Mouse (Mus musculus) stomach, embryonic 14.5 days (tissue): ENCODE measurements at regions not wholly inside any gene's neighbourhood (a gene's known extent, or its start where the extent isn't known, plus 50 kb on each side); places are given as distances from the start of the nearest gene placed in this dataset.

Experiments
- ATAC-seq: fragments of 200-750 bp; cut with Nextera tagmentation; 2 replicates; pipeline ENCODE4 v1.8.0; 2017; ENCODE audit warnings: low read depth, moderate TSS enrichment; ENCODE audit not compliant: insufficient number of reproducible peaks, insufficient read depth, low FRiP score
- H3K27ac ChIP-seq: fragments of 300-500 bp; sonication (generic); 2 replicates; pipeline ENCODE4 v1.5.1; 2014; ENCODE audit warnings: mild to moderate bottlenecking, low read length, moderate library complexity, mixed read lengths
- H3K27me3 ChIP-seq: fragments of 300-500 bp; sonication (generic); 2 replicates; pipeline ENCODE4 v1.6.1; 2014; ENCODE audit warnings: low read length, control low read depth, mixed read lengths; ENCODE audit not compliant: control insufficient read depth, insufficient read depth
- H3K36me3 ChIP-seq: fragments of 300-500 bp; sonication (generic); 2 replicates; pipeline ENCODE4 v1.6.1; 2014; ENCODE audit warnings: mild to moderate bottlenecking, control low read depth, low read length, moderate library complexity, mixed read lengths; ENCODE audit not compliant: control insufficient read depth, insufficient read depth
- H3K4me1 ChIP-seq: fragments of 300-500 bp; sonication (generic); 2 replicates; pipeline ENCODE4 v1.6.1; 2014; ENCODE audit warnings: low read length, control low read depth, mixed read lengths; ENCODE audit not compliant: control insufficient read depth, insufficient read depth
- H3K4me2 ChIP-seq: fragments of 300-500 bp; sonication (generic); replicated peaks from 2 replicates; pipeline ENCODE4 v1.6.1; 2014; ENCODE audit warnings: low read depth, low read length, control low read depth
- H3K4me3 ChIP-seq: fragments of 300-500 bp; sonication (generic); 2 replicates; pipeline ENCODE4 v1.5.1; 2014; ENCODE audit warnings: low read depth, low read length, control low read depth
- H3K9ac ChIP-seq: fragments of 300-500 bp; sonication (generic); replicated peaks from 2 replicates; pipeline ENCODE4 v1.6.1; 2014; ENCODE audit warnings: low read depth, mild to moderate bottlenecking, control low read depth, low read length, moderate library complexity, mixed read lengths
- H3K9me3 ChIP-seq: fragments of 300-500 bp; sonication (generic); 2 replicates; pipeline ENCODE4 v1.6.1; 2016; ENCODE audit warnings: low read depth, low read length, control low read depth; ENCODE audit not compliant: control insufficient read depth
- WGBS: fragments of 180-500 bp; shearing (Covaris S2); extraction: QIAGEN DNeasy Blood & Tissue Kit; methylation state at CpG from one replicate; pipeline ENCODE4 v1.1.7; 2014; 5-methylcytosine and 5-hydroxymethylcytosine counted together

DNA sequence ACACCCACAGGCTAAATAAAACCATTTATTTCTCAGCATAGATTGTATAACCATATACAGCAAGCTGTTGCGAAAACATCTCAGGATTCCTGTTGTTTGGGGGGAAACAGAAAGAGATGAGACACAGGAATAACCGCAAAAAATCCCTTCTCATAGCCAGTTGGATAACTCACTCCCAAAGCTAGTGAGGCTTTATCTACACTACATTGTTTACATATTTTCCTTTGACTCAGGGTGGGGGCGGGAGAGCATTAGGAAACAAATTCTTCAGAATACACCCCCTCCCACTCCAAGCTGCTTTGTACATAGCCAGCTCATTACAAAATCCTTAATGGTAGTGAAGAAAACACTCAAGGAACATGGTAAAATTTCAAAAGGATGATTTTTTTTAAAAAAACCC lies 170.1 kb upstream of the Adamts9 start:
- Histone ChIP-seq H3K27ac (no peak overlapping the region), H3K4me2 (no peak overlapping the region), H3K27me3 (no peaks in the 10 kb centered on the region), H3K9ac (no peak overlapping the region), H3K4me1 (no peaks in the 10 kb centered on the region), H3K9me3 (no peaks in the 10 kb centered on the region), H3K4me3 (no peak overlapping the region), H3K36me3 (no peaks in the 10 kb centered on the region)
- WGBS = 80% methylated on average over 3 of the region's 3 CpGs
- ATAC-seq = no peak

- 64% methylated on average over 5 of the region's 5 CpGs for WGBS
- no peaks in the 10 kb centered on the region for H3K36me3 ChIP-seq
- H3K27ac ChIP-seq = no peak overlapping the region
- no peak overlapping the region for H3K4me2 ChIP-seq
- no peaks in the 10 kb centered on the region; the same call in 1 of the 2 replicates for H3K4me1 ChIP-seq
- H3K4me3 ChIP-seq = no peak overlapping the region
- H3K9me3 ChIP-seq = no peaks in the 10 kb centered on the region
- H3K9ac ChIP-seq = no peak overlapping the region
- H3K27me3 ChIP-seq = no peaks in the 10 kb centered on the region
- no peak for ATAC-seq
Observed at GRCm38 (mm10) chr6:93094730-93095360, 151.6 kb upstream of the Adamts9 start.

DNA sequence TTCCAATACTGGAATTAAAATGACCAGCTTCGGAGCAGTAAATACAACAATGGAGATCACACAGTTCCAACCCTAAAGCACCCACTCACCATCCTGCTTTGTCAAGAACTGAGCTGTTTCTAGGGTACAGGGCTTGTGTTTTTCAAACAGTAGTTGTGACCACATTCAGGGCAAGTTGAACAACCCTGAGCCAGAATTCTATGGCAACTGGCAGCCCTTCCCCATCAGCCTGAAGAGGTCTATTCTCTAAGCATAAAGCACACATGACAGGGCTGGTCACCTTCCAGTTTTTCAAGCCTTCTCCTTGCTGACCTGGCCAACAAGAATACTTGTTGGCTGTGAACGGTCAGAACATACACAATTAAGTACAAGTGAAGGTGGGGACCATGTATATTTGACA lies 150.5 kb upstream of the Adamts9 start:
- Histone ChIP-seq H3K4me2 (no peak overlapping the region), H3K27me3 (no peaks in the 10 kb centered on the region), H3K4me1 (no peaks in the 10 kb centered on the region; the same call in 1 of the 2 replicates), H3K9me3 (no peaks in the 10 kb centered on the region), H3K4me3 (no peak overlapping the region), H3K9ac (no peak overlapping the region), H3K27ac (no peak overlapping the region), H3K36me3 (no peaks in the 10 kb centered on the region)
- 81% methylated on average over 2 of the region's 2 CpGs for WGBS
- ATAC-seq = no peak

GRCm38 (mm10) chr6:93087329-93087728 lies 144.0 kb upstream of the Adamts9 start:
- Histone ChIP-seq H3K4me1 (peaks cover 6% of the 10 kb centered on the region; the same call in 1 of the 2 replicates), H3K4me3 (no peak overlapping the region), H3K27me3 (no peaks in the 10 kb centered on the region), H3K27ac (no peak overlapping the region), H3K9ac (no peak overlapping the region), H3K4me2 (no peak overlapping the region), H3K36me3 (no peaks in the 10 kb centered on the region), H3K9me3 (no peaks in the 10 kb centered on the region)
- 73% methylated on average over 2 of the region's 2 CpGs for WGBS
- ATAC-seq = no peak

DNA sequence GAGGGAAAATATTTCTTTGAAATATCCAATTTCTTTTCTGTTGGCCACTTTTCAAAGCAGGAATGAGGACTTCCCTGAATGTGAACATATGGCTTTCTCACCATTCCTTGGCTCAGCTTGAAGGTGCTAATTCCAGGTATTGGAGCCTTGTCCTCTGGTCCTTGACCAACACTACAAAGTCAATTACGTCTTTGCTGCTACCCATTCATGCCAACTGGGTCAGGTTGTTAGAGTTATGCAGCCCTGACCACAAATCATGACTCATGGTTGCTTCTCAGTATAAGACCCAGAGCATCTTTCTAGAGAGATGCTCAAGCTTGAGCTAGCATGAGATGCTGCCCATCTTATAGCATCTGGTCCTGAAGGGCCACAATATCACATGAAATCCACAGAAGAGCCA lies 141.0 kb upstream of the Adamts9 start:
- no peak overlapping the region for H3K4me3 ChIP-seq
- no peak overlapping the region for H3K9ac ChIP-seq
- 0 out of 2 replicates have a peak, but pooled peaks cover 6% of the 10 kb centered on the region for H3K4me1 ChIP-seq
- H3K36me3 ChIP-seq = no peaks in the 10 kb centered on the region
- H3K9me3 ChIP-seq = no peaks in the 10 kb centered on the region
- no peak overlapping the region for H3K27ac ChIP-seq
- H3K4me2 ChIP-seq = no peak overlapping the region
- ATAC-seq = no peak
- 91% methylated on average over 1 of the region's 1 CpGs for WGBS
- no peaks in the 10 kb centered on the region for H3K27me3 ChIP-seq

- WGBS = 73% methylated on average over 6 of the region's 6 CpGs
- no peak overlapping the region for H3K27ac ChIP-seq
Observed at GRCm38 (mm10) chr6:93083716-93084115, 140.4 kb upstream of the Adamts9 start.

GRCm38 (mm10) chr6:93082205-93082604 lies 138.9 kb upstream of the Adamts9 start:
- Histone ChIP-seq H3K27me3 (no peaks in the 10 kb centered on the region), H3K9me3 (no peaks in the 10 kb centered on the region), H3K4me2 (no peak overlapping the region), H3K4me3 (no peak overlapping the region), H3K4me1 (0 out of 2 replicates have a peak, but pooled peaks cover 6% of the 10 kb centered on the region), H3K9ac (no peak overlapping the region), H3K27ac (no peak overlapping the region), H3K36me3 (no peaks in the 10 kb centered on the region)
- no peak for ATAC-seq
- WGBS = 16% methylated on average over 4 of the region's 4 CpGs

More at GRCm38 (mm10) chr6:93083716-93084115, 140.4 kb upstream of the Adamts9 start:
- H3K36me3 ChIP-seq = no peaks in the 10 kb centered on the region
- H3K27me3 ChIP-seq = no peaks in the 10 kb centered on the region
- no peak overlapping the region for H3K9ac ChIP-seq
- no peaks in the 10 kb centered on the region for H3K9me3 ChIP-seq
- 0 out of 2 replicates have a peak, but pooled peaks cover 6% of the 10 kb centered on the region for H3K4me1 ChIP-seq
- no peak overlapping the region for H3K4me2 ChIP-seq
- H3K4me3 ChIP-seq = no peak overlapping the region
- no peak for ATAC-seq

DNA sequence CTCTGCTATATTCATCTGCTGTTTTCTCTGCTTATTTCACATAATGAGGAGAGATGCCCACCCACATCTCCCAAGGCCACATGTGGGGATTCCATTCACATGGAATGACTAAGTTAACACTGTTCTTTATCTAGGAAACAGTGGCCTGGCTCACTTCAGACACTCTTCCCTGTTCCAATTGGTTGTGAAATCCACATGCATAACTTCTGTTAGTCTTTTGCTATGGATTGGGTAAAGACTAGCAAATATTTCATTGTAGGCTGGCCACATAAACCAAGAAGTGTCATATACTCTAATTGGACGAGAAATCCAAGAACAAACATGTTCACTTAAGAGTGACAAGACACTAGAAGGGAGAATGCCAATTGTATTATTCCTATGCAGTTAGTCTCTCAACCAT lies 133.4 kb upstream of the Adamts9 start:
- Histone ChIP-seq H3K9ac (no peak overlapping the region), H3K36me3 (no peaks in the 10 kb centered on the region), H3K4me2 (no peak overlapping the region), H3K27ac (no peak overlapping the region), H3K9me3 (no peaks in the 10 kb centered on the region), H3K27me3 (no peaks in the 10 kb centered on the region), H3K4me1 (no peaks in the 10 kb centered on the region), H3K4me3 (no peak overlapping the region)
- ATAC-seq = no peak
- 89% methylated on average over 1 of the region's 1 CpGs for WGBS

DNA sequence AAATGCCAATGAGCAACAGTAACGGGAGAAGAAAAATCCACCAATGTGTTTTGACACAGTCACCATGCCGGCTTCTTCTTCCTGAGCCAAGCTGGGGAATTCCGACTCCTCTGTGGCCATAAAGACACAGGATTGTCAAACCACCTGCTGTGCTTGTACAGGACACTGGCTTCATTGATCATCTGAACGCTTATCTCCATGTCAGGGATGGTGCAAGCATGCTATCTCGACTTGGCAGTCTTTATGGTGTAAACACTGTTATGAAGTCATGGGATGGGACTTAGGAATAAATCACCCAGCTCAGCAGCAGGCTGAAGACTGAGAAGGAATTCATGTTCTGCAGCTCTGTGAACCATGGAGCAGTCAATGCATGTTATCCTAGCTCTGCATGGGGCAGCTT lies 132.6 kb upstream of the Adamts9 start:
- Histone ChIP-seq H3K9me3 (no peaks in the 10 kb centered on the region), H3K4me2 (no peak overlapping the region), H3K36me3 (no peaks in the 10 kb centered on the region), H3K27me3 (no peaks in the 10 kb centered on the region), H3K27ac (no peak overlapping the region), H3K4me1 (no peaks in the 10 kb centered on the region), H3K9ac (no peak overlapping the region), H3K4me3 (no peak overlapping the region)
- no peak for ATAC-seq
- 46% methylated on average over 5 of the region's 5 CpGs for WGBS
